Mouse (Mus musculus) kidney, adult 2 months (tissue): Measurements from ENCODE around the gene Zfp706. TPM values are rescaled to one million over a fixed set of nuclear protein-coding genes. Genes with fewer than 3 reads are reported as not detected.

Experiments
- DNase-seq: peaks from one replicate; pipeline ENCODE4 v3.0.0; 2021
- H3K27ac ChIP-seq: fragments of 200-500 bp; 2 replicates; pipeline ENCODE4 v1.5.1; 2012; ENCODE audit warnings: low read depth, low read length, control low read depth, inconsistent platforms; ENCODE audit not compliant: insufficient read depth
- H3K27me3 ChIP-seq: fragments of 200-500 bp; replicated peaks from 2 replicates; pipeline ENCODE4 v1.6.1; 2012; ENCODE audit warnings: mild to moderate bottlenecking, moderate library complexity, low read length, inconsistent platforms; ENCODE audit not compliant: control insufficient read depth, insufficient read depth
- H3K36me3 ChIP-seq: fragments of 200-500 bp; 2 replicates; pipeline ENCODE4 v1.6.1; 2012; ENCODE audit warnings: mild to moderate bottlenecking, moderate library complexity, low read length, inconsistent platforms; ENCODE audit not compliant: control insufficient read depth, insufficient read depth
- H3K4me1 ChIP-seq: fragments of 200-500 bp; 2 replicates; pipeline ENCODE4 v1.6.1; 2011; ENCODE audit warnings: low read length; ENCODE audit not compliant: control insufficient read depth, insufficient read depth
- H3K4me3 ChIP-seq: fragments of 200-500 bp; 2 replicates; pipeline ENCODE4 v1.5.1; 2011; ENCODE audit warnings: mild to moderate bottlenecking, low read depth, low read length, control low read depth; ENCODE audit not compliant: insufficient read depth
- CTCF ChIP-seq: fragments of 200-500 bp; conservative IDR thresholded peaks from 2 replicates; pipeline ENCODE4 v1.5.1; 2011; ENCODE audit warnings: low read depth, mild to moderate bottlenecking, control low read depth, low read length, moderate library complexity, mixed read lengths; ENCODE audit not compliant: insufficient read depth, insufficient read length
- POLR2A ChIP-seq: fragments of 200-500 bp; IDR thresholded peaks from one replicate; pipeline ENCODE4 v1.6.1; 2011; ENCODE audit warnings: low read depth, low read length, control low read depth
- WGBS: fragments of 180-500 bp; shearing (Covaris S2); methylation state at CpG from one replicate; pipeline ENCODE4 v1.1.7; 2018; 5-methylcytosine and 5-hydroxymethylcytosine counted together
- polyA plus RNA-seq: library from polyadenylated mRNA; depleted of rRNA; stranded (reverse); fragments of >200 nt; gene quantifications from 2 replicates; pipeline ENCODE4 v1.2.3, GENCODE M21; 2012

Gene Zfp706
- polyA plus RNA-seq, 1 experiment: 82.2 TPM

- WGBS: 41% methylated on average over 24 of the region's 24 CpGs
- no peaks in the 10 kb centered on the region for H3K4me1 ChIP-seq
- TF ChIP-seq CTCF (no peak), POLR2A (no peak)
- no peaks in the 10 kb centered on the region for H3K27me3 ChIP-seq
- H3K36me3 ChIP-seq: no peaks in the 10 kb centered on the region
- H3K4me3 ChIP-seq: no peak overlapping the region
- DNase-seq: no peak
- H3K27ac ChIP-seq: no peak overlapping the region
Observed at GRCm38 (mm10) chr15:36967381-36968211, 40.0 kb downstream of the Zfp706 start.

- no peaks in the 10 kb centered on the region for H3K4me1 ChIP-seq
- H3K36me3 ChIP-seq: no peaks in the 10 kb centered on the region
- H3K4me3 ChIP-seq: no peak overlapping the region
- no peak for TF ChIP-seq CTCF
- no peak for TF ChIP-seq POLR2A
- WGBS: 43% methylated on average over 7 of the region's 7 CpGs
- no peaks in the 10 kb centered on the region for H3K27me3 ChIP-seq
- H3K27ac ChIP-seq: no peak overlapping the region
- DNase-seq: no peak
Observed at GRCm38 (mm10) chr15:36966940-36967339, 40.6 kb downstream of the Zfp706 start.

- no peaks in the 10 kb centered on the region for H3K36me3 ChIP-seq
- H3K27ac ChIP-seq: no peak overlapping the region
- TF ChIP-seq POLR2A (no peak), CTCF (no peak)
- H3K27me3 ChIP-seq: no peaks in the 10 kb centered on the region
- H3K4me1 ChIP-seq: no peaks in the 10 kb centered on the region
- peak; percentile 46 for DNase-seq
- H3K4me3 ChIP-seq: no peak overlapping the region
- WGBS: 64% methylated on average over 2 of the region's 2 CpGs
Observed at GRCm38 (mm10) chr15:36966466-36966865, 41.1 kb downstream of the Zfp706 start.

- H3K4me1 ChIP-seq: 0 out of 2 replicates have a peak, but pooled peaks cover 1% of the 10 kb centered on the region
- no peak for DNase-seq
- TF ChIP-seq POLR2A: no peak
- no peak for TF ChIP-seq CTCF
Observed at GRCm38 (mm10) chr15:36965743-36966142, 41.8 kb downstream of the Zfp706 start.

GRCm38 (mm10) chr15:36962931-36963330 lies 44.6 kb downstream of the Zfp706 start:
- Histone ChIP-seq H3K4me1 (peaks cover 11% of the 10 kb centered on the region; the same call in 1 of the 2 replicates), H3K36me3 (no peaks in the 10 kb centered on the region), H3K27ac (no peak overlapping the region), H3K4me3 (no peak overlapping the region), H3K27me3 (no peaks in the 10 kb centered on the region)
- TF ChIP-seq CTCF (no peak), POLR2A (no peak)
- WGBS: 91% methylated on average over 6 of the region's 6 CpGs
- no peak for DNase-seq

More at GRCm38 (mm10) chr15:36965743-36966142, 41.8 kb downstream of the Zfp706 start:
- Histone ChIP-seq H3K27me3 (no peaks in the 10 kb centered on the region), H3K27ac (no peak overlapping the region), H3K4me3 (no peak overlapping the region), H3K36me3 (no peaks in the 10 kb centered on the region)
- WGBS: 82% methylated on average over 4 of the region's 4 CpGs

DNA sequence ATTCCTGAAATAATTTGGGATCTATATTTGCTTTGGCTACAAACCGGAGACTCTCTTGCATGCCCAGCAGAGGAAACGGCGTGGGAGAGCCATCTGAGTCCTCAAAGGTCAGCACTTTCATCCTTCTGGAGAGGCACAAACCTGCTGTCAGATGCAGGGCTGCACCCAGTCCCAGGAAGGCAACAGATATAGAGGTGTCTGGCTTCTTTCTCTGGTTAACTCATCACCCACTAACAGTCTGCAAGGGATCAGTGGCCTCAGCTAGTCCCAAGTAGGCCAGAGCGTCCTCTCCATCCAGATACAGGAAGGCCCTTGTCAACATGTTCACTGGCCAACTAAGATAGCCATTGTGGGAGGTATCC lies 46.7 kb downstream of the Zfp706 start:
- no peak for DNase-seq
- Histone ChIP-seq H3K36me3 (no peaks in the 10 kb centered on the region), H3K4me1 (peaks cover 11% of the 10 kb centered on the region; the same call in 1 of the 2 replicates), H3K27ac (no peak overlapping the region), H3K27me3 (no peaks in the 10 kb centered on the region), H3K4me3 (no peak overlapping the region)
- TF ChIP-seq POLR2A: no peak
- no peak for TF ChIP-seq CTCF
- 67% methylated on average over 4 of the region's 4 CpGs for WGBS

GRCm38 (mm10) chr15:36960010-36960875 lies 47.3 kb downstream of the Zfp706 start:
- TF ChIP-seq POLR2A (no peak), CTCF (no peak)
- Histone ChIP-seq H3K4me3 (no peak overlapping the region), H3K4me1 (peaks cover 11% of the 10 kb centered on the region; the same call in 1 of the 2 replicates), H3K27me3 (no peaks in the 10 kb centered on the region), H3K36me3 (no peaks in the 10 kb centered on the region), H3K27ac (no peak overlapping the region)
- 44% methylated on average over 17 of the region's 17 CpGs for WGBS
- DNase-seq: peak; percentile 74
